Mouse (Mus musculus) embryonic fibroblast, embryonic 13.5 days (primary cell): Measurements from ENCODE around the gene Il17rd.

Source experiments
- CTCF ChIP-seq: IDR thresholded peaks from 2 replicates; pipeline ENCODE4 v1.5.1; 2011; ENCODE audit warnings: mild to moderate bottlenecking, control low read depth, low read length, moderate library complexity, borderline replicate concordance; ENCODE audit not compliant: insufficient read depth
- POLR2A ChIP-seq: IDR thresholded peaks from 2 replicates; pipeline ENCODE4 v1.6.1; 2011; ENCODE audit warnings: low read depth, mild to moderate bottlenecking, control low read depth, low read length, moderate library complexity

GRCm38 (mm10) chr14:27044221-27044966, 5.7 kb downstream of the Il17rd start:
- no peak for TF ChIP-seq CTCF
- TF ChIP-seq POLR2A: 0 out of 2 replicates have a peak, but pooled peaks have one; percentile 33
